Mouse (Mus musculus): Measurements from ENCODE around the gene Gm49450. TPM values are rescaled to one million over a fixed set of nuclear protein-coding genes. Genes with fewer than 3 reads are reported as not detected.

Gm49450 gene
- polyA plus RNA-seq (2015; fragmentation: Nextera tagmentation; extraction: Ambion mirVana): not detected in 2 replicates

- WGBS: under 1% methylated on average over 28 of the region's 28 CpGs
These were observed at the start of gene Gm49450, which contains the start of gene Tuba1a for GRCm38 (mm10) chr15:98953401-98954356. Gene Gm49450, minus strand, starts transcription at chr15:98953551. Gene Tuba1a, minus strand, starts transcription at chr15:98953703.

GRCm38 (mm10) chr15:99001451-99001931, 48.1 kb upstream of the Gm49450 start:
- WGBS: 19% methylated on average over 17 of the region's 17 CpGs
- ATAC-seq: no peak
- no peaks in the 10 kb centered on the region for H3K9me3 ChIP-seq
- no peaks in the 10 kb centered on the region for H3K36me3 ChIP-seq
- no peaks in the 10 kb centered on the region for H3K27me3 ChIP-seq
- peak overlapping the region; percentile 19; the same call in 1 of the 2 replicates for H3K4me3 ChIP-seq (replicated peaks)
- H3K27ac ChIP-seq: no peak overlapping the region
- peak overlapping the region; percentile 46 for H3K4me2 ChIP-seq (replicated peaks)
- peaks cover 26% of the 10 kb centered on the region for H3K4me1 ChIP-seq (replicated peaks)
- H3K9ac ChIP-seq (replicated peaks): 0 out of 2 replicates have a peak overlapping the region, but pooled peaks have one; percentile 28

More at GRCm38 (mm10) chr15:98953401-98954356, at the start of gene Gm49450, which contains the start of gene Tuba1a:
- Histone ChIP-seq H3K36me3 (peaks cover 14% of the 10 kb centered on the region), H3K4me2 (replicated peaks) (peak within 1 kb of the TSS; percentile 70), H3K9me3 (no peaks in the 10 kb centered on the region), H3K4me1 (replicated peaks) (peaks cover 28% of the 10 kb centered on the region), H3K27me3 (no peaks in the 10 kb centered on the region), H3K27ac (peak within 1 kb of the TSS; percentile 100), H3K9ac (replicated peaks) (peak within 1 kb of the TSS; percentile 100), H3K4me3 (replicated peaks) (peak within 1 kb of the TSS; percentile 96)
- ATAC-seq: peak; percentile 99

- peak; percentile 10; the same call in 1 of the 2 replicates for ATAC-seq
- Histone ChIP-seq H3K27ac (no peak overlapping the region; the same call in 1 of the 2 replicates), H3K4me2 (replicated peaks) (peak overlapping the region; percentile 46)
These were observed 47.4 kb upstream of the Gm49450 start for GRCm38 (mm10) chr15:99000535-99001283.

GRCm38 (mm10) chr15:98998775-98999157, 45.4 kb upstream of the Gm49450 start:
- H3K9me3 ChIP-seq: no peaks in the 10 kb centered on the region
- no peak overlapping the region for H3K27ac ChIP-seq
- WGBS: 41% methylated on average over 6 of the region's 6 CpGs
- no peak overlapping the region for H3K4me3 ChIP-seq (replicated peaks)
- H3K9ac ChIP-seq (replicated peaks): no peak overlapping the region
- no peak overlapping the region for H3K4me2 ChIP-seq (replicated peaks)
- no peaks in the 10 kb centered on the region for H3K36me3 ChIP-seq
- H3K27me3 ChIP-seq: no peaks in the 10 kb centered on the region
- H3K4me1 ChIP-seq (replicated peaks): peaks cover 31% of the 10 kb centered on the region
- no peak for ATAC-seq

More at GRCm38 (mm10) chr15:99000535-99001283, 47.4 kb upstream of the Gm49450 start:
- Histone ChIP-seq H3K27me3 (no peaks in the 10 kb centered on the region), H3K4me3 (replicated peaks) (no peak overlapping the region), H3K9me3 (no peaks in the 10 kb centered on the region), H3K9ac (replicated peaks) (no peak overlapping the region), H3K4me1 (replicated peaks) (peaks cover 26% of the 10 kb centered on the region), H3K36me3 (no peaks in the 10 kb centered on the region)
- WGBS: 41% methylated on average over 14 of the region's 14 CpGs

GRCm38 (mm10) chr15:98997938-98998774, 44.8 kb upstream of the Gm49450 start:
- Histone ChIP-seq H3K4me3 (replicated peaks) (no peak overlapping the region), H3K36me3 (no peaks in the 10 kb centered on the region), H3K4me2 (replicated peaks) (no peak overlapping the region), H3K27me3 (no peaks in the 10 kb centered on the region), H3K9ac (replicated peaks) (no peak overlapping the region), H3K27ac (no peak overlapping the region; the same call in 1 of the 2 replicates), H3K9me3 (no peaks in the 10 kb centered on the region), H3K4me1 (replicated peaks) (peaks cover 35% of the 10 kb centered on the region)
- no peak for ATAC-seq
- 48% methylated on average over 13 of the region's 13 CpGs for WGBS

- Histone ChIP-seq H3K9ac (replicated peaks) (no peak overlapping the region), H3K4me3 (replicated peaks) (no peak overlapping the region), H3K27me3 (no peaks in the 10 kb centered on the region), H3K36me3 (no peaks in the 10 kb centered on the region), H3K4me1 (replicated peaks) (peaks cover 45% of the 10 kb centered on the region), H3K4me2 (replicated peaks) (no peak overlapping the region), H3K9me3 (no peaks in the 10 kb centered on the region), H3K27ac (no peak overlapping the region)
- ATAC-seq: no peak
- 82% methylated on average over 7 of the region's 7 CpGs for WGBS
These were observed 43.5 kb upstream of the Gm49450 start for GRCm38 (mm10) chr15:98996840-98997239.

- H3K27ac ChIP-seq: no peak overlapping the region
- ATAC-seq: no peak
- H3K4me3 ChIP-seq (replicated peaks): no peak overlapping the region
- H3K9ac ChIP-seq (replicated peaks): no peak overlapping the region
- H3K36me3 ChIP-seq: no peaks in the 10 kb centered on the region
- WGBS: 80% methylated on average over 9 of the region's 9 CpGs
- no peaks in the 10 kb centered on the region for H3K9me3 ChIP-seq
- H3K4me2 ChIP-seq (replicated peaks): no peak overlapping the region
- no peaks in the 10 kb centered on the region for H3K27me3 ChIP-seq
- peaks cover 50% of the 10 kb centered on the region for H3K4me1 ChIP-seq (replicated peaks)
These were observed 41.7 kb upstream of the Gm49450 start for GRCm38 (mm10) chr15:98994957-98995520.

- H3K27me3 ChIP-seq: no peaks in the 10 kb centered on the region
- H3K9me3 ChIP-seq: no peaks in the 10 kb centered on the region
- WGBS: 5% methylated on average over 11 of the region's 11 CpGs
- H3K36me3 ChIP-seq: 0 out of 2 replicates have a peak, but pooled peaks cover 4% of the 10 kb centered on the region
- H3K9ac ChIP-seq (replicated peaks): peak overlapping the region; percentile 71; the same call in 1 of the 2 replicates
- peak overlapping the region; percentile 41; the same call in 1 of the 2 replicates for H3K4me3 ChIP-seq (replicated peaks)
- no peak for ATAC-seq
- peak overlapping the region; percentile 70 for H3K4me2 ChIP-seq (replicated peaks)
- peak overlapping the region; percentile 99 for H3K27ac ChIP-seq
- peaks cover 62% of the 10 kb centered on the region for H3K4me1 ChIP-seq (replicated peaks)
These were observed 40.5 kb upstream of the Gm49450 start for GRCm38 (mm10) chr15:98993865-98994264.

- Histone ChIP-seq H3K4me3 (replicated peaks) (peak overlapping the region; percentile 41), H3K4me2 (replicated peaks) (peak overlapping the region; percentile 70), H3K27ac (peak overlapping the region; percentile 99), H3K4me1 (replicated peaks) (peaks cover 63% of the 10 kb centered on the region), H3K9me3 (no peaks in the 10 kb centered on the region), H3K27me3 (no peaks in the 10 kb centered on the region), H3K36me3 (0 out of 2 replicates have a peak, but pooled peaks cover 4% of the 10 kb centered on the region), H3K9ac (replicated peaks) (peak overlapping the region; percentile 71)
- 3% methylated on average over 35 of the region's 35 CpGs for WGBS
- peak; percentile 83 for ATAC-seq
These were observed 39.9 kb upstream of the Gm49450 start for GRCm38 (mm10) chr15:98993093-98993793.
